In the genomic region with DNA sequence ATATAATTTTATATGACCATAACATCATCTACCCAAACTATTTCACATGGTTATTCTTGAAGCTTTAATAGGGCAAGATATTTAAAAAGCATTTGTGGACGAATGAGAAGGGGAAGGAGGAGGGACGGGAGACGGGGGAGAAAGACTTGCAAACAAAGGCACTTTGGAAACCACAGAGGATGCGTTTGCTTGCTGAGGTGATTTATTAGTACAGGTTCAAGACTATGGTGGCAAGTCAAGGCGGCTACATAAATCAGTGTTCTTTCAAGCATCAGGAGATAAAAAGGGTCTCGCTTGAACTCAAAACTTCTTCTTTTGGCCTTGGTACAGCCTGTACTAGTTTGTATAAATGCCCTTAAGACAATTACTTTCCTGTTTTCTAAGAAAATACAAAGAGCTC, we compare ENCODE assay signal across 14 mouse cellular contexts.
"Had no signal": no experiment of that assay in that cellular context is flagged by ENCODE, and none has a peak within 500 bp of the region (broad histone marks: within the 10 kb centered on the region; RNA-seq: fewer than 3 reads in every experiment).

No protein-coding gene starts in this region.

- H3K36me3 ChIP-seq: midbrain, embryonic 13.5 days; midbrain, embryonic 15.5 days; neural tube, embryonic 12.5 days; stomach, embryonic 15.5 days had no signal

- DNase-seq: lung, adult 18-20 months; lung, embryonic 14.5 days; lung, postnatal 10 days; lung, postnatal 4 days; right cerebral cortex, postnatal 14 days; thymus, adult 2 months; thymus, postnatal 25 days; thymus, postnatal 4 days had no signal

- H3K27ac ChIP-seq: midbrain, embryonic 13.5 days; midbrain, embryonic 15.5 days; neural tube, embryonic 12.5 days; stomach, embryonic 15.5 days; stomach, postnatal 0 days had no signal

- H3K4me3 ChIP-seq: midbrain, embryonic 13.5 days; midbrain, embryonic 15.5 days; neural tube, embryonic 12.5 days; stomach, embryonic 15.5 days had no signal

- H3K4me2 ChIP-seq: lung, embryonic 14.5 days; midbrain, embryonic 11.5 days; midbrain, embryonic 13.5 days; midbrain, embryonic 15.5 days; neural tube, embryonic 12.5 days; stomach, embryonic 15.5 days had no signal

- H3K4me1 ChIP-seq: midbrain, embryonic 13.5 days; midbrain, embryonic 15.5 days; neural tube, embryonic 12.5 days; stomach, embryonic 15.5 days had no signal

- H3K27me3 ChIP-seq: midbrain, embryonic 13.5 days; midbrain, embryonic 15.5 days; neural tube, embryonic 12.5 days; stomach, embryonic 15.5 days had no signal

- ATAC-seq: midbrain, embryonic 13.5 days; midbrain, embryonic 15.5 days had no signal

- H3K9me3 ChIP-seq: midbrain, embryonic 13.5 days; midbrain, embryonic 15.5 days; neural tube, embryonic 12.5 days; stomach, embryonic 15.5 days had no signal

- H3K9ac ChIP-seq: lung, embryonic 14.5 days; midbrain, embryonic 13.5 days; midbrain, embryonic 15.5 days; neural tube, embryonic 12.5 days; stomach, embryonic 15.5 days had no signal
